Mouse (Mus musculus) urinary bladder, postnatal 36 days (tissue): Measurements from ENCODE around the gene Olfr456.
"Not testable (repeated sequence)": the region's sequence is repeated elsewhere in the genome, so short reads cannot be mapped to it uniquely, and the experiment has no call there.

Experiments
- DNase-seq, 2 experiments: peaks; one replicate each; pipeline ENCODE4 v3.0.0; 2022; ENCODE audit warnings: low spot score in 2 of 2, mixed read lengths in 1 of 2

The Olfr456 gene

GRCm38 (mm10) chr6:42487114-42487513 is at the start of gene Olfr456:
Gene Olfr456, minus strand, starts transcription at chr6:42487214.
- DNase-seq = no peak

DNA sequence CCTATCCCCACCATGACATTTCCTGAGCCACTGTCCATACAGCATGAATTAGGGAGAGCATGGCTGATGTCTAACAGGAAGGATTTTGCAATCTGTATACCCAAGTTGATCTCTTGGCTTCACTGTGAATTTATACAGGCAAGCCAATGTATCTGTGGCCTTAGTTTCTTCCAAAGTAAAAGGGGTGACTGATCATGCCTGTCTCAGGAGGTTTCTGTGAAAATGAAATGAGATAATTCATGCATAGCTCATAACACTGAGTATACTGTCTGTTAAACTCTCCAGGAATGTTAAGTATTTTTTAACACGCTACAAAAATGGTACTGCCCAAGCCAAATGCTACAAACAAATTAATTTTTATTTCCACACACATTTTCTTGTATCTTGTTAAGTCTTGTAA is 26.4 kb upstream of the Olfr456 start:
- DNase-seq = no peak

DNA sequence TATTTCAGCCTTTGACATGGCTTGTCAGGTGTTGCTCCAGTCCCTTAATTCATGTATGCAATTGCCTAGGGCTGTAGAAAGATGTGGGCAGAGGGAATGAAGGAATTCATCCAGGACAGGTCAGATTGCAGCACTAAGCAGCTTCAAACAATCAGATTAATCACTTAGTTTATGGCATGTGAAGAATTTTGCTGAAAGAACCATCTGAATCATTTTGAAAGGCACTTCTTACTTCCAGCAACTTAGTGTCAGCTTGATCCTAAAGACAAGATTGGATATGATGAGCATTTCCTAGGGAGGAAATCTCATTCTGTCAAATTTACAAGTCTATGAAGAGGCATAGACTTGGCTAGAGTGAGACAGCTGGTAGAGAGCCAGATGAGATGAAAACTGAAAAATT is 22.3 kb upstream of the Olfr456 start:
- DNase-seq = no peak

- no peak for DNase-seq
Observed at GRCm38 (mm10) chr6:42503478-42503877, 16.5 kb upstream of the Olfr456 start.

DNA sequence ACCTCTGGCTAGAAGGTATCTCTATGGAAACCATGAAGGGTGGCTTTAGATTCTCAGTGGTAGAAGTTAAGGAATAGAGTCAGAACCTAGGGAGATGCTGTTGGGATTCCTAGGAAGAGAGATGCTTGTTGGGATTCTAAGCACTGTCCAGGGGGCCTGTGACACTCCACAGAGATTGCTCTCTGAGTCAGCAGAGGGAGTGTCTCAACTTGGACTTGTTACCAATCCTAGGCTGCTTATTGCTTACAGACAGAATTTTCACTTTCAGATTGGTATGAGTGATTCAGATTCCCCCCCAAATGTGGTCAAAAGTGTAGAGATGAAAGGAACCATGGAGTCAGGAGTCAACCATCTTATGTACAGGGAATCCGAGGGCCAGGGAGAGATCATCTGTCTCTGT is 2.7 kb upstream of the Olfr456 start:
- no peak for DNase-seq

DNA sequence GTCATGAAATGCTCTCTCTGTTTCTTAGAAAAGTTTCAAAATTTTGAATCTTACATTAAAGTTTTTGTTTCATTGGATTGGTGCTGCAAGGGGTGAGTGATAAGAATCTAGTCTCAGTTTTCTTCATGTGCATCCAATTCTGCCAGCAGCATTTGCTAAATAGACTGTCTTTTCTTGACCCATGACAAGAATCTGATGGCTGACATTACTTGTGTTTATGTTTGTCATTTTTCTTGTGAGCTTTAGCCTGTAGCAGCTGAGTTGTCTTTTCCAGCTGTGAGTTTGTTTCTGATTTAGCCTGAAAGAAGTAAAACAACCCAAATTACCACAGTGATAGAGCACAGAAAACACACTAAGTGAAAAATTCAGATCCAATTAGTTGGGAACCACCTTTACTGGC is 2.4 kb downstream of the Olfr456 start:
- DNase-seq = no peak

- DNase-seq = no peak
Observed at GRCm38 (mm10) chr6:42476235-42476634, 10.8 kb downstream of the Olfr456 start, which contains the start of gene Olfr457. Gene Olfr457, minus strand, starts transcription at chr6:42476335.

DNA sequence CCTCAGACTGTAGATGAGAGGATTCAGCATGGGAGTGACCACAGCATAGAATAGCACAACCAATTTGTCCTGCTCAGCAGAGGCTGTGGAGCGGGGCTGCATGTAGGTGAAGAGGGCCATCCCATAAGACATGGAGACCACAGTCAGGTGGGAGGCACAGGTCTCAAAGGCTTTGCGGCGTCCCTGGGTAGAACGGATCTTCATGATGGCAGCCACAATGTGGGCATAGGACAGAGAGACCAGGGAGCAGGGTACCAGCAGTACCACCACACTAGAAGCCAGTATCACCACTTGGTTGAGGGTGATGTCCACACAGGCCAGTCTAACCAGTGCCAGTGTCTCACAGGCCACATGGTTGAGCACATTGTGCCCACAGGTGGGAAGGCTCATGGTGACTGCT is 15.7 kb downstream of the Olfr456 start:
- DNase-seq = not testable (repeated sequence)

GRCm38 (mm10) chr6:42470542-42470941 is 16.5 kb downstream of the Olfr456 start:
- no peak for DNase-seq

DNA sequence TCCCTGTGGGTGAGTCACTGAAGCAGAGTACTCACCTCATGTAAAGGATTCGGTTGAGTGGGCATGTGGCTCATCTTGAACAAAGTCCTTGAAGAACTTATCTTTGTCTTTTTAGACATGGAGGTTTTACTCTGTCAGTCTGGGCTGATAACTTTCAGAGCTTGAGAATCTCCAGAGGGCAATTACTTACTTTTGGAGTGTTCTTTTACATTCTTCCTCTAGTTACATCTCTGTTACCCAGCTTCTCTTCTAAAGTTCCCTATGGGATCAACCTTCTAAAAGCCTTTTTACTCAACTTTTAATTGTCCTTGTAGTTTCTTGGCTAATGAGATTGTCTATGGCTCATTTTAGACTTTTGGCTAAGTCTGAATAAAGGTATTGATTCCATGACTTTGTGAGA is 21.9 kb downstream of the Olfr456 start, which contains the start of gene Olfr458:
Olfr458 (minus strand) TSS at position 101 of the 400 bp plus-strand sequence.
- DNase-seq = no peak

GRCm38 (mm10) chr6:42447381-42447780 is 39.6 kb downstream of the Olfr456 start:
- DNase-seq = no peak

DNA sequence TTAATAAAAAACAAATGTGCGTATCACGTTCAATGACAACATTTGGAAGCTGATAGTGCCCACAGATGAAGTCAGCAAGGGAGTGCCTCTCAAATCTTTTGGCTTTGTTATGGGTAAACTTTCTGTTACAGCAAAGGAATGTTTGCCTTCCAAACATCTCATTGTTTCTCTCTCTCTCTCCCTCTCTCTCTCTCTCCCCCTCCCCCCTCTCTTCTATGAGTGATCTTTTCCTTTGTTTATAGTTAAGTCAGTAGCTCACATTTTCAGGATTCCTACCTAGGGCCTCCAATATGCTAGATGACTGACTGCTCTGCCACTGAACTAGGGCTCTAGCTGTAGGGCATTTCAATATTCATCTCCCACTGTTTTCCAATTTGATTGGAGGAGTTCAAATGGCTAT is 42.5 kb downstream of the Olfr456 start:
- no peak for DNase-seq

- DNase-seq = no peak
Observed at GRCm38 (mm10) chr6:42441395-42441794, 45.6 kb downstream of the Olfr456 start.
